Mouse (Mus musculus) kidney, adult 2 months (tissue): ENCODE measurements around the gene Fndc7.

Experiments
- CTCF ChIP-seq: fragments of 200-500 bp; conservative IDR thresholded peaks from 2 replicates; pipeline ENCODE4 v1.5.1; 2011; ENCODE audit warnings: low read depth, mild to moderate bottlenecking, control low read depth, low read length, moderate library complexity, mixed read lengths; ENCODE audit not compliant: insufficient read depth, insufficient read length
- POLR2A ChIP-seq: fragments of 200-500 bp; IDR thresholded peaks from one replicate; pipeline ENCODE4 v1.6.1; 2011; ENCODE audit warnings: low read depth, low read length, control low read depth

DNA sequence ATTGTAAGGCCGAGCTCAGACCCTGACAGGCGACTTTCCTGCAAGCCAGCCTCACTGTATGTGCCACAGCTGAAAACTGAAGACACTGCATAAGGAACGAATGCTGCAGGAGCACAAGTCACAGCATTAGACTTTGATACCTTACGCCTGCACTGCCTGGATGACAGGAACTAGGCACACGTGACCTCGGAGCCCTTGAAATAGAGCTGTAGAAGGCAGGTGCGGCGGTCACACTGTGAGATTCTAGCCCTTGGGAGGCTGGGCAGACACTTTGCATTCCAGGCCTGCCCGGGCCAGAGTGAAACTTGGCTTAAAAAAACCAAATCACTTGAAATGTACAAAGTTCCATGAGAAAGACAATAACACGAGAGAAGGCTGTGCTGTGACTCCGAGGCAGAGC, 59.3 kb downstream of the Fndc7 start:
- no peak for TF ChIP-seq POLR2A
- TF ChIP-seq CTCF: no peak
